Mouse (Mus musculus): ENCODE results near the gene Otof. TPM values are rescaled to one million over a fixed set of nuclear protein-coding genes. Genes with fewer than 3 reads are reported as not detected.
A peak's percentile ranks its signal among the peaks of the same experiment; 100 is the strongest.

The Otof gene
- polyA plus RNA-seq, 1 experiment from 2014 or later: 0.47 TPM

DNA sequence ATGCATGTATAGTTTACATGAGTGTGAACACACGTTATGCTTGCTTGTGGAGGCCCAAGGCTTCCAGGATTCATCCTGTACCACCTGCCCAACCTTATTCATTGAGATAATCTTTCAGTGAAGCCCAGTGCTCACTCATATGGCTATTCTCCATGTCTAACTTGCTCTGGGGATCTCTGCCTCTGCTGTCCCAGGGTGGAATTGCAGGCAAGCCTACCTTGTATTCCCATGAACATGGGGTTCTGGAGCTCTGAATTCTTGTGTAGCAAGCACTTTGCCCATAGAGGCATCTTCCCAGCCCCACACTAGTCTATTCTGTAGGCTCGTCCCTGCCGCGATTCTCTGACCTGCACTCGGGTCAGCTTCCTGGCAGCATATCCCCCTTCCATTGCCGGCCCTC, 5.7 kb downstream of the Otof start:
- H3K9me3 ChIP-seq (ENCODE audit: control insufficient read depth, low read length): no peaks in the 10 kb centered on the region

DNA sequence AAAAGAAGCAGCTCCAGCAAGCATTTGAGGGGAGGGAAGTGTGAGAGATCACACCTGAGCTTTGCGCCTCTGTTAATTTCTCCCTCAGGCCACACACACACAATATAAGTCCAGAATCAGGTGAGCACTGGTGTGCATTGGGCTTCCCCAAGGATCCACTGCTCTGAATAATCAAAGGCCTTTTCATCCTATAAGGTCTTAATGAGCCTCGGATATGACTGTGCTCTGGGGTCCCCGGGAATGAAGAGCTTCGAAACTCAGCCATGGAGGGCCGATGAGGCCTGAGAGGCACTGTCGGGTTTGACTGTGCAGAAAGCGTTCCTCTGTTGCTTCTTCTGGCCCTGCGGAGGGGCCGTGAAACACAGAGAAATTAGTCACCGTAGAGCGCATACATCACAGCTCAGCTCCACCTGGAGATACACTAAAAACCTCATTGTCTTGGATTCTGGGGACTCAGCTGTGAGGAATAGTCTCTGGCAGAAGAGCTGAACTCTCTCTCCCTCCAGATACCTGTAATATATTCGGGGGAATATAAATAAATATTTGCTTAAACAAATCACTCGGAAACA, 17.3 kb downstream of the Otof start:
- WGBS: 77% methylated on average over 13 of the region's 13 CpGs
- H3K36me3 ChIP-seq (ENCODE audit: control insufficient read depth, insufficient read depth, low read length): no peaks in the 10 kb centered on the region
- H3K27me3 ChIP-seq (replicated peaks; ENCODE audit: control insufficient read depth, insufficient read depth, low read length): no peaks in the 10 kb centered on the region
- DNase-seq (ENCODE audit: low spot score) (no peak), ATAC-seq (ENCODE audit: low read depth) (no peak)
- no peaks in the 10 kb centered on the region for H3K9me3 ChIP-seq (ENCODE audit: control insufficient read depth, low read length)
- no peak overlapping the region for H3K27ac ChIP-seq (replicated peaks; ENCODE audit: low read depth, low read length)
- H3K4me1 ChIP-seq (ENCODE audit: control insufficient read depth, insufficient read depth, low read length): no peaks in the 10 kb centered on the region
- H3K9ac ChIP-seq (ENCODE audit: low read depth, low read length): no peak overlapping the region
- H3K4me3 ChIP-seq (ENCODE audit: low read depth, low read length): no peak overlapping the region
- no peak overlapping the region for H3K4me2 ChIP-seq (ENCODE audit: low read depth, low read length)

More for the DNA sequence above, 5.7 kb downstream of the Otof start:
- no peaks in the 10 kb centered on the region for H3K27me3 ChIP-seq (replicated peaks; ENCODE audit: control insufficient read depth, insufficient read depth, low read length)
- no peak overlapping the region for H3K27ac ChIP-seq (replicated peaks; ENCODE audit: low read depth, low read length)
- DNase-seq (ENCODE audit: low spot score) (no peak), ATAC-seq (ENCODE audit: low read depth) (no peak)
- no peak overlapping the region for H3K4me3 ChIP-seq (ENCODE audit: low read depth, low read length)
- no peak overlapping the region for H3K9ac ChIP-seq (ENCODE audit: low read depth, low read length)
- 56% methylated on average over 6 of the region's 6 CpGs for WGBS
- H3K4me2 ChIP-seq (ENCODE audit: low read depth, low read length): no peak overlapping the region
- no peaks in the 10 kb centered on the region for H3K36me3 ChIP-seq (ENCODE audit: control insufficient read depth, insufficient read depth, low read length)
- H3K4me1 ChIP-seq (ENCODE audit: control insufficient read depth, insufficient read depth, low read length): peaks cover 4% of the 10 kb centered on the region; the same call in 1 of the 2 replicates

DNA sequence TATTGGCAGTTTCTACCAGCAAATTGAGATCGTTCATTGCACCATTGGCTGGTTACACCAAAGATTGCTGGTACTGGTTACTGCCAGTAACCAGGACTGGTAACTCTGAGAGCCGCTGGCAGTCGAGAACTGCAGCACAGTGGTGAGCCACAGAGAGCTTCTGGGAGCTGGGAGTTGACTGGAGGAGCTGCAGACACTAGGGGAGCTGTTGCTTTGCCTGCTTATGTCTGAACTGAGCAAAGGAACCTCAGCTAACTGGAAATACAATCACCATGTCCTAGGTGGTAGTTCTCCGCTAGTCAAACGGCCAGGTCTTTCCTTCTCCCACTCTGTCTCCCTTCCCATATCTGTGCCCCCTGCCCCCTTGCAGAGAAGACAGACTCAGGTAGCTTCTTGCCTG, 19.5 kb downstream of the Otof start:
- H3K27me3 ChIP-seq (replicated peaks; ENCODE audit: control insufficient read depth, insufficient read depth, low read length): no peaks in the 10 kb centered on the region
- DNase-seq (ENCODE audit: low spot score): no peak
- H3K4me2 ChIP-seq (ENCODE audit: low read depth, low read length): no peak overlapping the region
- ATAC-seq (ENCODE audit: low read depth): no peak
- 62% methylated on average over 5 of the region's 5 CpGs for WGBS
- H3K4me3 ChIP-seq (ENCODE audit: low read depth, low read length): no peak overlapping the region
- H3K4me1 ChIP-seq (ENCODE audit: control insufficient read depth, insufficient read depth, low read length): no peaks in the 10 kb centered on the region
- H3K9me3 ChIP-seq (ENCODE audit: control insufficient read depth, low read length): no peaks in the 10 kb centered on the region
- H3K36me3 ChIP-seq (ENCODE audit: control insufficient read depth, insufficient read depth, low read length): no peaks in the 10 kb centered on the region
- H3K27ac ChIP-seq (replicated peaks; ENCODE audit: low read depth, low read length): no peak overlapping the region
- no peak overlapping the region for H3K9ac ChIP-seq (ENCODE audit: low read depth, low read length)

GRCm38 (mm10) chr5:30440308-30440906, 21.3 kb downstream of the Otof start:
- Histone ChIP-seq H3K4me2 (ENCODE audit: low read depth, low read length) (no peak overlapping the region), H3K9ac (ENCODE audit: low read depth, low read length) (no peak overlapping the region), H3K27ac (replicated peaks; ENCODE audit: low read depth, low read length) (no peak overlapping the region), H3K9me3 (ENCODE audit: control insufficient read depth, low read length) (no peaks in the 10 kb centered on the region), H3K36me3 (ENCODE audit: control insufficient read depth, insufficient read depth, low read length) (no peaks in the 10 kb centered on the region), H3K27me3 (replicated peaks; ENCODE audit: control insufficient read depth, insufficient read depth, low read length) (no peaks in the 10 kb centered on the region), H3K4me3 (ENCODE audit: low read depth, low read length) (no peak overlapping the region), H3K4me1 (ENCODE audit: control insufficient read depth, insufficient read depth, low read length) (no peaks in the 10 kb centered on the region)
- 84% methylated on average over 8 of the region's 8 CpGs for WGBS
- no peak for DNase-seq (ENCODE audit: low spot score)
- no peak for ATAC-seq (ENCODE audit: low read depth)

- Histone ChIP-seq H3K27ac (replicated peaks; ENCODE audit: low read depth, low read length) (no peak overlapping the region), H3K4me1 (ENCODE audit: control insufficient read depth, insufficient read depth, low read length) (no peaks in the 10 kb centered on the region), H3K9me3 (ENCODE audit: control insufficient read depth, low read length) (no peaks in the 10 kb centered on the region), H3K9ac (ENCODE audit: low read depth, low read length) (no peak overlapping the region), H3K27me3 (replicated peaks; ENCODE audit: control insufficient read depth, insufficient read depth, low read length) (no peaks in the 10 kb centered on the region), H3K4me2 (ENCODE audit: low read depth, low read length) (no peak overlapping the region), H3K4me3 (ENCODE audit: low read depth, low read length) (no peak overlapping the region), H3K36me3 (ENCODE audit: control insufficient read depth, insufficient read depth, low read length) (no peaks in the 10 kb centered on the region)
- WGBS: 43% methylated on average over 2 of the region's 2 CpGs
- no peak for DNase-seq (ENCODE audit: low spot score)
- ATAC-seq (ENCODE audit: low read depth): no peak
Measured at GRCm38 (mm10) chr5:30438931-30439330, 22.8 kb downstream of the Otof start.

DNA sequence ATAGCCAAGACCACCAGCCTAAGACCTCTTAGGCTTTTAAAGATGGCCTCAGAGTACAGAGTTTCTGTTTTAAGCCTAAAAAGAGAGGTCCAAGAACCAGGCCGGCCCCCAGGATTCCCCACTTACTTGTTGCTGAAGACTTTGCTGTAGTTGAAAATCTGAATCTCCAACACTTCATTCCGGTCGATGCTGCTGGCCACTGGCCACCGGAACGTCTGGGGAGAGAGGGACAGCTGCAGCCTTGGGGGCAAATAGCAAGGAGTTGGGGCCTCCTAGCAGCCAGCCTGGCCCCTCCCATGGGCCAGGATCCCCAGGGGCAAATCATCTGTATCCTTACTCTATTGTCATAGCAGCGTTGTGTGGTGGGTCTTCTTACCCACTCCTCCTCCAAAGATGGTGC, 34.3 kb downstream of the Otof start:
- H3K36me3 ChIP-seq (ENCODE audit: control insufficient read depth, insufficient read depth, low read length): no peaks in the 10 kb centered on the region
- H3K9me3 ChIP-seq (ENCODE audit: control insufficient read depth, low read length): no peaks in the 10 kb centered on the region
- no peak for DNase-seq (ENCODE audit: low spot score)
- peaks cover 3% of the 10 kb centered on the region; the same call in 1 of the 2 replicates for H3K4me1 ChIP-seq (ENCODE audit: control insufficient read depth, insufficient read depth, low read length)
- H3K27ac ChIP-seq (replicated peaks; ENCODE audit: low read depth, low read length): no peak overlapping the region
- no peak for ATAC-seq (ENCODE audit: low read depth)
- no peak overlapping the region for H3K9ac ChIP-seq (ENCODE audit: low read depth, low read length)
- 78% methylated on average over 6 of the region's 6 CpGs for WGBS
- H3K27me3 ChIP-seq (replicated peaks; ENCODE audit: control insufficient read depth, insufficient read depth, low read length): no peaks in the 10 kb centered on the region
- no peak overlapping the region for H3K4me2 ChIP-seq (ENCODE audit: low read depth, low read length)
- no peak overlapping the region for H3K4me3 ChIP-seq (ENCODE audit: low read depth, low read length)

GRCm38 (mm10) chr5:30423572-30424244, 38.0 kb downstream of the Otof start:
- H3K9ac ChIP-seq (ENCODE audit: low read depth, low read length): peak overlapping the region; percentile 4; the same call in 1 of the 2 replicates
- H3K4me3 ChIP-seq (ENCODE audit: low read depth, low read length): no peak overlapping the region
- H3K4me1 ChIP-seq (ENCODE audit: control insufficient read depth, insufficient read depth, low read length): peaks cover 3% of the 10 kb centered on the region; the same call in 1 of the 2 replicates
- DNase-seq (ENCODE audit: low spot score) (peak; percentile 57), ATAC-seq (ENCODE audit: low read depth) (peak; percentile 47; the same call in 1 of the 2 replicates)
- no peaks in the 10 kb centered on the region for H3K27me3 ChIP-seq (replicated peaks; ENCODE audit: control insufficient read depth, insufficient read depth, low read length)
- H3K9me3 ChIP-seq (ENCODE audit: control insufficient read depth, low read length): no peaks in the 10 kb centered on the region
- no peaks in the 10 kb centered on the region for H3K36me3 ChIP-seq (ENCODE audit: control insufficient read depth, insufficient read depth, low read length)
- 16% methylated on average over 8 of the region's 8 CpGs for WGBS
- no peak overlapping the region for H3K4me2 ChIP-seq (ENCODE audit: low read depth, low read length)
- H3K27ac ChIP-seq (replicated peaks; ENCODE audit: low read depth, low read length): no peak overlapping the region

GRCm38 (mm10) chr5:30423121-30423520, 38.6 kb downstream of the Otof start:
- 85% methylated on average over 4 of the region's 4 CpGs for WGBS
- peaks cover 3% of the 10 kb centered on the region; the same call in 1 of the 2 replicates for H3K4me1 ChIP-seq (ENCODE audit: control insufficient read depth, insufficient read depth, low read length)
- H3K36me3 ChIP-seq (ENCODE audit: control insufficient read depth, insufficient read depth, low read length): no peaks in the 10 kb centered on the region
- DNase-seq (ENCODE audit: low spot score): no peak
- no peaks in the 10 kb centered on the region for H3K9me3 ChIP-seq (ENCODE audit: control insufficient read depth, low read length)
- no peaks in the 10 kb centered on the region for H3K27me3 ChIP-seq (replicated peaks; ENCODE audit: control insufficient read depth, insufficient read depth, low read length)
- no peak overlapping the region for H3K4me3 ChIP-seq (ENCODE audit: low read depth, low read length)
- no peak overlapping the region for H3K27ac ChIP-seq (replicated peaks; ENCODE audit: low read depth, low read length)
- no peak overlapping the region for H3K4me2 ChIP-seq (ENCODE audit: low read depth, low read length)
- H3K9ac ChIP-seq (ENCODE audit: low read depth, low read length): no peak overlapping the region
- ATAC-seq (ENCODE audit: low read depth): no peak
